Mouse (Mus musculus) stomach, postnatal 0 days (tissue): Measurements from ENCODE around the gene Set.

Source experiments
- CTCF ChIP-seq: IDR thresholded peaks from 2 replicates; pipeline ENCODE4 v1.5.1; 2016; ENCODE audit warnings: antibody characterized with exemption, low read depth, mild to moderate bottlenecking, moderate library complexity
- EP300 ChIP-seq: optimal IDR thresholded peaks from 2 replicates; pipeline ENCODE3; 2016; ENCODE audit warnings: antibody characterized with exemption

- TF ChIP-seq CTCF (no peak), EP300 (no peak)
Measured at GRCm38 (mm10) chr2:30111500-30111899, 54.3 kb downstream of the Set start.
